Mouse (Mus musculus) spleen, postnatal 36 days (tissue): ENCODE measurements around the gene Raf1.

Source experiments
- DNase-seq, 2 experiments: peaks; one replicate each; pipeline ENCODE4 v3.0.0; 2022; ENCODE audit warnings: low spot score in 2 of 2, mixed read lengths in 1 of 2

The Raf1 gene

DNA sequence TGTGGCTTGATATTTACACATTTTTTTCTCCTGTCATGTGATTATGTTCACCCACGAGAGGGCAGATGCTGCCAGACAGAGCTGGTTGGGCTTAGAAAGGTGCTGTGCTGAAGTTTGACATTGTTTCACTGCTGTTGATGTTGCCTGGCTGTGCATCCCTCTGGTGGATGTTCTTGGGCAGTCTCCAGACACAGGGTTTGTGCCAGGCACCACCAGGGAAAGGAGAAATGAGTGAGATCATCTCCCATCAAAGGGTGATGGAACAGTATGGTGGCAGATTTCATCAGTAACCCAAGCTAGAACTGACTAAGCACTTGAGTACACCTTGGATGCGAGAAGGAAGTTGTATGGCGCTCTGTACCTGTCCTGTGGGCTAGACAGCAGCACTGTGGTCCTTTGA is 60.5 kb downstream of the Raf1 start:
- DNase-seq, result no peak

DNA sequence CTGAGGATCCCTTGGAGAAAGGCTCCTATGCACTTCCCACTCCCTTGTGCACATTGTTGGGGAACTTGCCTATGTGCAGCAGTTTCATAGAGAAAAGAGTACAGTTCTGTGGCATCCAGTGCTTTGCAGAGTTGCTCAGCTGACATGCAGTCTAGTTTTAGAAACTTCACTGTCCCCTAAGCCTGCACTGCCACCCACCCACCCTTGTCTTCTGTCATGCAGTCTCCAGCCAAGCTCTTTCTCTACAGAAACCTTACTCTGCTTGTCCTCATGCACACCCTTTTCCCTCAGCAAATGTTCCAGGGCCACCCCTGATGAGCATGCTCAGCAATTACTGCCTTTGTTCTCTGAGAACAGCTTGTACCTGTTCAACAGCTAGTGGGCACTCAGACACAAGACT is 62.6 kb downstream of the Raf1 start:
- DNase-seq, result no peak

DNA sequence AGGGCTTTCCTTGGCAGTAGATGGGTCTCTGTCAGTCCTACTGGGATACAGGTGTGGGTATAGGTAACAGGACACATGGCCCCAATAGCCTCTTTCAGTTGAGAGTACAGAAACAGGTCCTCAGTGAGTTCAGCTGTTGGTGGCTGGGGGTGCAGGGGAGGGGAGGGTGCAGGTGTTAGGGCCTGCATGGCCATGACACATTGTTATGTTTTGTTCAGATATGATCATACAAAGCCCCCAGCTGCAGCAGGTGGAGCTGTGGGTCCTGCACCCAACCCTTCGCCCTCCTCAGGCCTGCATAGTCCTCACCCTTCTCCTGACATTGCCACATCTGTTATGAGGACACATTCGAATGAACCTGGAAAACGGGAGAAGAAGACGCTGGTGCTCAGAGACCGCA is 66.1 kb downstream of the Raf1 start:
- no peak for DNase-seq

DNA sequence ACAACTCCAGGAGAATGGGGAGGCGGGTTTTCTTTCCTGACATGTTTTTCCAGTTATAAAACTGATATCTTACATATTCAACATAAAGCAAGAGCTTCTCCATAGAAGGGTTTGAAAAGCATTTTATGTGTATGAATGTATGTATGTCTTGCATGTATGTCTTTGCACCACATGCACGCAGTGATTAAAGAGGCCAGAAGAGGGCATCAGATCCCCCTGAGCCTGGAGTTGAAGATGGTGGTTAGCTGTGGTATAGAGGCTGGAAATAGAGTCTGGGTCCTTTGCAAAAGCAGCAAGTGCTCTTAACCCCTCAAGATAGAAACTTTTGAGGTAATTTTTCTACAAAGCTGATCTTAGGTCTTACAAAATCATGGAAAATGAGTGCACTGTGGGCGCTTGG is 67.3 kb downstream of the Raf1 start:
- no peak for DNase-seq

DNA sequence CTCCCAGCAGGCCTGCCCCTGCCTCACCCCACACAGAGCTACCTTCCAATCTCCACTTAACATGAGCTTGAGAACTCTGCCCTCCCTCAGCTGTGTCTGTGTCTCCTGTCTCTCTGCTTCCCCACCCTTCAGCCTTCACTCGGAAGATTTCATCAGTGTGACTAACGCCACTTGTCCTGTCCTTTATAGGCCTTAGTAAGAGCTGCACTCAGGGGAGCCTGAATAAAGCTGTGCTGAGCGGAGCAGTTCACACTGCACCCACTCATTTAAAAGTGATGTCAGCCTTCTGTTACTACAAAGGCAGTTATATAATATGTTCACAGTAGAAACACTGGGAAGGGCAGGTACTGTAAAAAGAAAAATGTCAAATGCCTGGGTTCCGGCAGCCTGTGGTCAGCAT is 69.0 kb downstream of the Raf1 start:
- no peak for DNase-seq

DNA sequence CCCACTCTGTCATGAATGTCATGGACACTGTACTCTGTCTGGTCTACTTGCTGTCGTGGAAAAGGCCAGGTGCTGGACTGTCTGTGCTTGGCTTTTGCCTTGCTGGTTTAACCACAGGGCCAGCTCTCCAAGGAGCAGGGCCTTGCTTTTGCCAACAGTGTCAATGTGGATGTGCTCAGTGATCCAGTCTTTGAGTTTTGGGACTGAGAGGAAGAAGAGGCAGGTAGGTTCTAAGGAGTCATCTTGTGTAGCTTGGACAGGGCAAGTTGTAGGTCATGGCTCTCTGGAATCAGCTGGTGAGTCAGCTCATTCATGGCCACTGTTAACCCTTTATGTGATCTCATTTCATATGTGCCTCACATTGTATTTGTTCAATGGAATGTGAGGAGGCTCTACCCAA is 70.0 kb downstream of the Raf1 start:
- DNase-seq, result no peak

DNA sequence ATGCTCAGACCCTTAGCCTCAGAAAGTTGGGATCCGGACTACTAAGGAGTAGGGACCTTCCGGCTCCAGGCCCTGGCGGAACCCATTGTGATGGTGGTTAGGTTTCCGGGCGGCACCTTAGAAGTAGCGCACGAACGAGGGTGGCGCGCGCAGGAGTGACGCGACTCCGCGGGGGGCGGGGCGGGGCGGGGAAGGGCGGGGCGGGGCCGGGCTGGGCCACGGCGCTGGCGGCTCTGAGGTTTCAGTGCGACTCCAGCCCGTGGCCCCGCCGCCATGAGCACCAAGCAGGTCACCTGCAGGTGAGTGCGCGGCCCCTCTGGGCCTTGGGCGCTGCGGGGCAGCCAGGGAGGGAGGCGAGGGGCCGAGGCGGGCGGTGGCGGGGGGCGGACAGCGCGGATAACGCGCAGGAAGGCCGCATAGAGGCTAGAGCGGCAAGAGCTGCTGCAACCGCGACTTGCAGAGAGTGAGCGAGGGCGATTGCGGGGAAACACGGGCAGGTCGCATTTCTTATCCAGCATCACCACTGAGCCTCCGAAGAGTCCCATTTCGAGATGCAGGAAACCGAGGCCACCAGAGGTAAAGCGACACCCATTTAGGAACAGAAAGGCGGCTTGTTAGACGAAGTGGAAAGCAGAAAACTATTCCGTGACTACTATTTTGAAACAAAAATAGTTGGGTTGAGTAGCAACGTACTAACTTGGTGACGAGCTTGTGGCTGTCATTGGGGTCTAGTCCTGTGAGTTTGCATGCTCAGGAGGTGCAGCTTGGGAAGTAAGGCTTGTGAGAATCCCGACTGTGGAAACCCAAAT is 74.5 kb downstream of the Raf1 start, which contains the start of gene Mkrn2:
Gene Mkrn2 (plus strand): TSS at position 188 of the 809 bp plus-strand sequence.
- peak; percentile 67 to 75 for DNase-seq

DNA sequence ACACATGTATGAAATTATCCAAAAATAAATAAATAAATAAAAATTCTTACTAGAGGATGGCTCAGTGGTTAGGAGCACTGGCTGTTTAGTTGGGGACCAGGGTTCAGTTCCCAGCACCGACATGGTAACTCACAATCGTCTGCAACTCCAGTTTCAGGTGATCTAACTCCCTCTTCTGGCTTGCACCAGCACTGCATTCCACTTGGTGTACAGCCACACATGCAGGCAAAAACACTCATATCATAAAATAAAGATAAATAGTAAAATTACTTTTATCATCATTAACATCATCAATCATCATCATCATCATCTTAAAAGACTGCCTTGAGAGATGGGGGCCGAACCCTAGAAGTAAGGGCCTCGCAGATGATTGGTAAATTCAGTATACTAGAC is 75.1 kb downstream of the Raf1 start:
- no peak for DNase-seq

DNA sequence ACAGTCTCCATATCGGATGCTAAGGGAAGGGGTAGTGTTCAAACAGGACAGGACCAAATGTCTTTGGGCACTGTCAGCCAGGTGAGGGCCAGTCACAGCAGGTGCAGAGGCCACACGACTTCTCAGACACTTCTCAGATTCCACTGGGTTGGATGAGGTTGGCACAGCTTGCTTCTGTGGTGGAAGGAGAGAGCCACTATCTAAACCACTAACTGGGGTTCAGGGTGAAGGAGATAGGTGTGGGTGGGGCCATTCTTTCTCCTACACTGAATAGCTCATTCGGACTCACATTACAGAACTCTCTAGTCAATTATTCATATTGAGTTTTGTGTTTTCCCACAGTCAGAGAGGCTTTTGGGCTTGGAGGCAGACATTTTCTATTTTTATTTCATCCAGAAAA is 80.8 kb downstream of the Raf1 start:
- no peak for DNase-seq

DNA sequence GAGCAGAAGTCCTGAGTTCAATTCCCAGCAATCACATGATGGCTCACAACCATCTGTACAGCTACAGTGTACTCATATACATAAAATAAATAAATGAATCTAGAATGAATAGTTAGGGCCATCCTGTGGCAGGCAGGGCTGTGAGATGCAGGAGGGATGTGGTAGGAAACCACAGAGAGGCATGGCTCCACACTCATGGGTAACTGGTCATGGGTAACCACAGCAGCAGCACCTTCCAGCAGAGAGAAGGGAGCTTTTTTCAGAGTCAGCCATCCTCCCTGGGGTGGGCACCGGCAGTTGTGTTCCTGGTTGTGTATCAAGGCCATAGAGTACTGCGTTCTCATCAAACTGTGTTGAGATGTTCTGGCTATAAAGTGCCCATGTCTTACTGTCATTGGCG is 82.0 kb downstream of the Raf1 start:
- peak; percentile 30 to 45 for DNase-seq

DNA sequence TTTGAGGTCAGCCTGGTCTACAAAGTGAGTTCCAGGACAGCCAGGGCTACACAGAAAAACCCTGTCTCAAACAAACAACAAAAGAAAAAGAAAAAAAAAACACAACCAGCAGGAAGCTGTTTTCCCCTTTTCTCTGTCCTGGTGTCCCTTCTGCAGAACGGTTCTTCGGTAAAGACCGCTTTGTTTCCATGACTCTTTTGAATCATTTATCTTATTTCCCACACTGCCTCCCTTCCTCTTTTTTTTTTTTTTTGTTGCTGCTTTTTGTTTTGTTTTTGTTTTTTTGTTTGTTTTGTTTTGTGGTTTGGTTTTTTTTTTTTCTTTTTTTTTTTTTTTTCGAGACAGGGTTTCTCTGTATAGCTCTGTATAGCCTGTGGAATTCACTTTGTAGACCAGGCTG is 83.2 kb downstream of the Raf1 start:
- DNase-seq, result no peak

DNA sequence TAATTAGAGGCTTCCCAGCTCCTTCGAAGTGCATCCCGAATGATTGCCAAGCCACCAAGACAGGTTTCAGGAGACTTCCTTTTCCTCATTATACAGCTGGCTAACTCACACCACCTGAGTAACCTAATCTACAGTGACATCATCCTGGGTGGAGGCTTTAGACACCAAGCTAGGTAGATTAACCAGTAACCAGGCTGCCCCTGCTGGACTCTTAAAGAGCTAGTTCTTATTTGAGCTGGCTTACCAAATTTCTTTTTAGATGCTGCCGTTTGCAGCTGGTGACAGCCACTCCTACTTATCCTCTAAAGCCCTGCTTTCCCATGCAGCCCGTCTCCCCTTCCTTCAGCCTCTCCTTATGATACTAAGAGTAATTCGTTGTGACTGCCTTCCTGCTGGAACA is 84.0 kb downstream of the Raf1 start, which contains the start of gene Mkrn2os:
Gene Mkrn2os (minus strand): TSS at position 119 of the 400 bp plus-strand sequence.
- DNase-seq, result no peak

DNA sequence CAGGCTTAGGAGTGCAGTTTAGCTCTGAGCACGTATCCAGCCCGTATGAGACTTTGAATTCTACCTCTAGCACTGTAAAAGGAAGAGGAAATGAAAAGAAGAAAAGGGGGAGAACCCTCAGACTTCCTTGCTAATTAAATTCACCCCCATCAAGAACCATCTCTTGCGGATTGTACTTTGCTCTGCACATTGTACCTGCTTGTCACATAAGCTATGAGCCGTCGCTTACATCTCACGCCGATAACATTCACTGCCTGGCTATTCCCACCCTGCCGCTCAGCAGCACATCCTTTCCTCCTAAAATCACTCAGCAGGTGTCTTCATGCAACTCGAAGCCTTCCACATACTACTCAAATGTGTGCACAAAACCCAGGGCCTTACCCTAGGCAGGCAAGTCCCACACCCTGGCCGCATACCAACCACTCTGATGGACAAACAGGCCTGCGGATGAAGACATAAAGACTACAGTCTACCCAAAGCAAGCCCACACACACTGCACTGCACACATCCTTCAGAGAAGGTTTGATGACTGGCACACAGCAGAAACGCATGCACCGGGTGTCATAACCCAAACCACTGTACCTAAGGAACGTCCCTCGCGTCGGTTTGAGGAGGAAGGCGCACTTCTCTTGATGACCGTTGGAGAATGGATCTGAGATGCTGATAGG is 84.6 kb downstream of the Raf1 start:
- DNase-seq, result no peak

DNA sequence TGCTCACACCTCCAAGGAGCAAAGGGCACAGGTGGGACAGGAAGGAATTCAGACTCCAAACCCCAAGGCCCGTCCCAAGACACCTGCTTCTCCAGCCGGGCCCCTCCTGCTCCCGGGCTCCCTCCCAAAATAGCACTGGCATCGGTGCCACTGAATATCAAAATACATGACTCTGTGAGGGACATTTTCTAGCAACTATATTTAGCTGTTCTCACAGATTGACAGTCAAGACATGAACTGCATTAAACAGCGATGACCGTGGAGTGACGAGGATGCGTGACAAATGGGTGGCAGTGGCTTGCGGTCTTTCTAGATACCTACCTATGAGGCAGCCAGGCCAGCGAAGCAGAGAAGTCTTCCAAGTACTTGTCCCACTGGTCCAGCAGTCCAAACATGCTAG is 90.1 kb downstream of the Raf1 start:
- DNase-seq, result no peak

DNA sequence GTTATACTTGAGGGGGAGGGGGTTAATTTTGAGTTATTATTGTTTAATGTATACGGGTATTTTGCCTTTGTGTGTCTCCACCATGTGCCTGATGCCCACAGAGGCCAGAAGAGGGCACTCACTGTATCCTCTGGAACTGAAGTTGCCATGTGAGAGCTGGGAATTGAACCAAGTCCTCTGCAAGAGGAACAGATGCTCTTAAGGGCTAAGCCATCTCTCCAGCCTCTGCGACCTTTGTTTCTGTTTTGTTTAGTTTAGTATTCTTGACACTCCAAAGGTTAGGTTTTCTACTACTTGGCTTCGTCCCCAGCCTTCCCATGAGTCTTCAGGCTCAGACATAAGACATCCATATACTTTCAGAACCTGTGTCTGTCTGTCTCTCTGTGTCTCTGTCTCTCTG is 92.3 kb downstream of the Raf1 start:
- DNase-seq, result no peak

DNA sequence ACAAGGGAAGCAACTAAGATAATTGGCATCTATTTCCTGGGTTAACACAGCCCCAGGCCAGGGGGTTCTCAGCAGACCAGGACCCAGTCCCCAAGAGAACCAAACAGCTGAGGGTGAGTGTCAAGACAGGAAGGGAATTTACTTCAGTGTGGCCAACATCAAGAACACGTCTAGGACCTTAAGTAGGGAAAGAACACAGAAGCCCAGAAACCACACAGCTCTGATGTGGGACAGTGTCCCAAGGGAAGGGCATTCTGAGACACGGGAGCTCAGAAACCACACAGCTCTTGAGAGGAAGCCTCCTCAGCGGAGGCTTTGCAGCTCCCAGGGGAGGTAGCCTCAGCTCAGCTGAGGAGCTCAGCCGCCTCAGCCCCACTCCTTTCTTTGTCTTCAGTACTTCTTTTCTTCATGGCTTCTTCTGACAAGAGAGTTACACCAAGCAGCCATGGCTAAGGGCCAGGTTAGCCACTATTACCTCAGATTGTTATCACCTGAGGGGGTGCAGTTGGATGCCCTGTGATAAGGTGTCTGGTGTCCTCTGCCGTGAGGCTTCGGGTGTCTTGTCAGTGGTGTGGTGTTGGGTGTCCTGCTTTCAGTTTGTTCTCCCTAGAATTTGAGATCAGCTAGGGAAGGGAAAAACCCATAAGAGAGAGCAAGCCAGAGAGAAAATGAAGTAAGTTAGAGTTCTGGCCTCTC is 92.9 kb downstream of the Raf1 start:
- DNase-seq, result no peak

DNA sequence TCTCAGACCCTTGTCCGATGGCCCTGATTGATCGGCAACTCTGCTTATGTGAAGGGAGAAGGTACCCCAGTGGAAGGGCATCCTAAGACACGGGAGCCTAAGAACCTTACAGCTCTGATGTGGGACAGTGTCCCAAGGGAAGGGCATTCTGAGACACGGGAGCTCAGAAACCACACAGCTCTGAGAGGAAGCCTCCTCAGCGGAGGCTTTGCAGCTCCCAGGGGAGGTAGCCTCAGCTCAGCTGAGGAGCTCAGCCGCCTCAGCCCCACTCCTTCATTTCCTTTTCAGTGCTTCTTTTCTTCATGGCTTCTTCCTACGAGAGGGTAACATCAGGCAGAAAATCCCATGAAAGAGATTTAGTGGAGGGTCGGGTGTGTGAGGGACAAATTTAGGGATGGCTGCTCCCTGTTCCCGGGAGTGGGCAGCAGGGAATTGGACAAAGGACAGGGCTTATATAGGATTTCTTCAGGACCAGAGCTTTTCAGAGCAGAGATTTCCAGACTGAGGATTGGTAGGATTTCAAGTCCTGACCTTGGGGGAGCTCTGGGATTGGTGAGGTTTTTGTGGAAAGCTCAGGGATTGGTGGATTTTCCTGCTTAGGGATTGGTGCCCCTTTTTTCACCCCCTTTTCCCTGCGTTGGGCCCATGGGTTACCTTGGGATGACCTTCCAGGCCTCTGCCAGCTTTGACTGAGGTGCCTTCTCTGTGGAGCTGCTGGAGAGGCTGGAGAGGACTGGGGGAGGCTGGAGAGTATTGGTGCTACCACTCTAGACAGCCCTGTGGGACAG is 93.9 kb downstream of the Raf1 start:
- no peak for DNase-seq

DNA sequence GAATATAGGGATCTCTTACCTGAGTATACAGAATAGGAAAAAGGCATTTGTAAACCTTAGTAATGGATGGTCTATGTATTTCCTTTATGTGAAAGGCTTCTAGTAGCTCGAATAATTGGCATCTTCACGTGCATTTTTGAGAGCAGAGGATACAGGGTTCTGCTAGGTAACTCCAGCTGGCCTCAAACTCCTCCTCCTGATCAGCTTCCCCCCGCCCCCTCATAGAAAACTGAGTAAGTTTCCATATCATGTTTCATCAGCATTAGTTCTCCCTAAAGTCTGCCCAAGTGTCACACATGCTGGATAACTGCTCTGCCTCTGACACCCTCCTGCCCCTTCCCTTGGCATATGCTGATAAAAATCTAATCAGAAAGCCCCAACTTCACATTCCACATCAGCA is 95.6 kb downstream of the Raf1 start:
- no peak for DNase-seq

DNA sequence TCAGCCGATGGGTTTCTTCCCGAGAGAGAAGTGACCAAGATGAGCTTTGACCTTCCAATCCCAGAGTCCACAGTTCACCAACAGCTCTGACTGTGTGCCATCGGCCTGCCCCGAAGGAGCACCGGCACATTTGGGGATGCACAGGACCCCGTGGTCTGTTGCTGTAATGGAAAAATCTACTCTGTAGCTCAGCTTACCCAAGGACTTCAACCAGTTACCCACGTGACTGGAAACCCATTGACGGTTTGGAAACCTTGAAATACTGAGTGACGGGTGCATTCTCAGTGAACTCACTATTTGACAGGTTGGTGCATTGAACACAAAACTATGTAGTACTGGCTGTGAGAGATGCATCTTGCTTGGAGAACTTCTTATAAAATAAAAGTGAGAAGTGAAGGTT is 98.5 kb downstream of the Raf1 start:
- no peak for DNase-seq

DNA sequence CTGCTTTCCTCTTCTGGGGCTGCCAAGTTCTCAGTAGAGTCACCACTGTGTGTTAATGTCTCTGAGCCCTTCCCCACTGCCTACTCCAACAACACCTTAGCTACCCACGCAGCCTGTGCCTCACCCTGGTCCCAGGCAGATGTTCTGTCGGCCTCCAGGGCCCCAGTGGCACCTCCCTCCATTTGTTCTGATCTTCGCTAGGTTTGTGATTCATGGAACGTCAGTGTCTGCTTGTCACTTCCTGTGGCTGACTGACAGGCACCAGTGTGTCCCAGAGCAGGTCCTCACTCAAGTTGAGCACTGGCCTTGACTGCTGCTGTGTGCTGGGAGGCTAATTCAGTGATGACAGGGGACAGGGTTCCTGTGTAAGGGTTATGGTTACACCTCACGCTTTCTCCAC is 99.0 kb downstream of the Raf1 start:
- no peak for DNase-seq

DNA sequence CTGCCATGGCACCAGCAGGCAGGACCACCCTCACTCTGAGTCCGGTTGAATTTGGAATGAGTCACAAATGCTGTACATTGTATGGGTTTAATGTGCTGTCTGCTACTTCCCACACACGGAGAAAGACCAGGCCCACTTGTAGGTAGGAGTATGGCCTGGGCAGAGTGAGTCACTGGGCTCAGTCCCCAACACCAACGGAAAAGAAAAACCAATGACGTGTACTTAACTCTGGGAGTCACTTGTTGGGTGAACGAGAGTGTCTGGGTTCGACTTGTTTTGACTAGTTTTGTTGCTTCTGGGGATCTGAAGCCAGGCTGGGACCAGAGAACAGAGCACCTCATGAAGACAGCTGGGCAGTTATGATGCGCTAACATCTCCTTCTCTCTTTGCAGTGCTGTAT is 102.3 kb downstream of the Raf1 start:
- DNase-seq, result no peak
